Mouse (Mus musculus) brain, adult 10 weeks (tissue): Measurements from ENCODE around the gene Dynlt3. TPM values are rescaled to one million over a fixed set of nuclear protein-coding genes. Genes with fewer than 3 reads are reported as not detected.

Experiments
- polyA plus RNA-seq: library from polyadenylated mRNA; stranded (reverse); fragments of 350-450 nt; fragmentation: Illumina TruSeq; extraction: RNeasy Lipid Tissue Mini Kit (QIAGEN cat#74804); gene quantifications from one replicate; pipeline ENCODE4 v1.2.3, GENCODE M21; 2015; ENCODE audit warnings: low read depth, low replicate concordance

The Dynlt3 gene
- 237 TPM for polyA plus RNA-seq

GRCm38 (mm10) chrX:9662391-9663111 is at the start of gene Dynlt3:
Gene Dynlt3 (minus strand): TSS chrX:9663003.

Other genes with a start within 250 kb of the Dynlt3 start
- gene Cybb, start 175.2 kb downstream of the Dynlt3 start, polyA plus RNA-seq = 0.24 TPM
- gene H2al1o, start 90.6 kb downstream of the Dynlt3 start, polyA plus RNA-seq = not detected
- gene Hypm, start 183.9 kb upstream of the Dynlt3 start, polyA plus RNA-seq = not detected
- gene H2al3, start 186.7 kb upstream of the Dynlt3 start, polyA plus RNA-seq = not detected
- gene Sytl5, start 222.6 kb upstream of the Dynlt3 start, polyA plus RNA-seq = 4.0 TPM